Mouse (Mus musculus) ovary, adult 18-20 months (tissue): ENCODE results near the gene Crip2.

Experiments
- DNase-seq: peaks from one replicate; pipeline ENCODE4 v3.0.0; 2022; ENCODE audit warnings: low spot score, mixed read lengths

Gene Crip2

DNA sequence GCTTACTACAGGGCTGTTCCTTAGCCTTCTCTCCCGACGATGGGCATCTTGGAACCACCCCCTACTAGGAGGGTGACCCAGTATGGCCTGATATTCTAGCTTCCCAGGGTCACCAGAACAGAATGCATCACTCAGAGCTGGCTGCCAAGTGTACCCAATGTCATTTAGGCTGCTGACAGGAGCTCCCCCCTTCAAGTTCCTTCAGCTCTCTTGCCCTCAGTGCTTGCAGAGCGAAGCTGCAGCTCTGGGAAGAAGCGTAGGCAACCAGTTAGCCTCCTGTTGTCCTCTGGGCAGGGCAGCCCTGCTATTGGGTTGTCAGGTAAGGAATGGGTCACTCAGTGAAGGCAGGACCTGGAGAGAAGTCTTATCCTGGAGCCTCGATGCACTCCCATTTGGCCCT lies 44.9 kb downstream of the Crip2 start:
- DNase-seq: no peak

DNA sequence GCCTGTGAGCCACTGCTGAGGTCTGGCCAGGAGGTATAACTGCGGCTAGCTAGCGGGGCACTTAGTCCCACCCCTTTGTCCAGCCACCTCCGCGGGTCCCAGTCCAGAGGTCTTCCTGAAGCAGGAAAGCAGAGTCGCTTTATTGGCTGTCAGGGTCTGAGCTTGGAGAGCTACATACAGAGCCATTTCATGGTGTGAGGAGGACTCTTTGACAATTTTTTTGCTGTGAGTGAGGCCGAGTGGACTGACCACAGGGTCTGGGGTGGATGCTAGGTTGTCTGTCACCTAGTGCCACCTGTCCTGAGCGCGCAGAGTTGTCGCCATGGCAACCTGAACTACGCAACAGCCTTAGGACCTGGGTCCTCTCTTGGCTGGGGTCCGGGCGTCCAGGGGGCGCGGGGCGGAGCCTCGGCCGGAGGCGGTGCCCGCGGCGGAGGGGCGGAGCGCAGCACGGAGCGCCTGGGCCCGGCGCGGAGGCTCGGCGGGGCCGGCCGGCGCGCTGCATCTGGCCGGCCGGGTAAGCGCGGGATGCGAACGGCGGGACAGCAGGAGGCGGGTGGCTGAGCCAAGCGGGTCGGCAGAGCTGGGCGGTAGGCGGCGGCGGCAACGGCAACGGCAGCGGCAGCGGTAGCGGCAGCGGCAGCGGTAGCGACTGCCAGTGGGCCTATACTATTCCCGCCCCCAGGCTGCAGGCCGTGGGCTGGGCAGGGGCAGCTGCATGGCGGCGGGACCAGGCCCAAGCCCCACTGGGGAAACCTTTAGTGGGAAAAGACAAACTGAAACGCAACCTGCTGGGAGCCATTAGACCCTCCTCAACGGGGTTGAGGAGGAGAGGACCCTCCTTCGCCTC lies 45.6 kb downstream of the Crip2 start, which contains the start of gene Tmem121:
Gene Tmem121 (plus strand): TSS at position 489 of the 850 bp plus-strand sequence.
- no peak for DNase-seq

DNA sequence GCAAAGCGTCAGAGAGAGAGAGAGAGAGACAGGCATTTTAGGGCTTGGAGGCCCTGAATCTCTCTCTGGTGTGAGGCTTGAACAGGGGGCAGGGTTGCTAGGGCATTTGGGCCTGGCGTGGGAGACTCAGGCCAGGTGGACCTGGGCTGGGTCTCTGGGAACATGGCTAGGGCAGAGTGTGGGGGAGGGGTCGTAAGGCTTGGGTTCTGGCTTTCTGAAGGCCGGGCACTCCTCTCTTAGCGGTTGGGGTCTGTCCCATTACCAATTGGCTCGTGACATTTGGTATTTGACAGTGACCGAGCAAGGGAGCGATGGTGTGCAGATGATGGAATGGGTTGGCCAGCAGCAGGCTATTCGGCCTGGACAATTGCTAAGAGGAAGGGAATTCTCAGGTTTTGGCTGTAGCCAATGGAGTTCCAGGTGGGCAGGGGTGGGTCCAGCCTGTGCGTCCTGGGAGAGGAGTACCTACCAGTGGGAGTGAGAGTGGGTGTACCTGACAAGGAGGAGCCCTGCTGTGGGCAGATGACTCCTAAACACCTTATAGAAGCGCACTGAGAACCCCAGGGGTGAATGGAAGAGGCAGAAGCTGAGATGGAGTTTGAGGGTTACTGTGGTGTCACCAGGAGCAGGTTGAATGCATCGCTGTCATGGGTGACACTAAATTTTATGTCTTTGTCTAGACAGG lies 46.4 kb downstream of the Crip2 start:
- DNase-seq: no peak

DNA sequence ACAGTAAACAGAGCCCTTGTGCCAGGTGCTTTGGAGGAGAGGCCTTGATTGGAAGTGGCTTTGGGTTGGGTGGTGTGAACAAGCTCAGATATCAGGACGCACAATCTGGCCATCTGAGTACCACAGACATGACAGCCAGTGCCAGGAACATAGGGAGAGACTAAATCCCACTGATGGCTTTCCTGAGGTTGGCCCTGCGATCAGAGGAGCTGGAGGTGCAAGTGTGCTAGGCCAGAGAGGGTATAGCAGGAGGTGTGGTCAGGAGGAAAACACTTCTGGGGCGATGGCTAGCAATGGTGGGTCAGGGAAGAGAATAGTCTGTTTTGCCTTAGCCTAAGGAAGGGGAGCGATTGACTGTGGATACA lies 47.0 kb downstream of the Crip2 start:
- DNase-seq: no peak

DNA sequence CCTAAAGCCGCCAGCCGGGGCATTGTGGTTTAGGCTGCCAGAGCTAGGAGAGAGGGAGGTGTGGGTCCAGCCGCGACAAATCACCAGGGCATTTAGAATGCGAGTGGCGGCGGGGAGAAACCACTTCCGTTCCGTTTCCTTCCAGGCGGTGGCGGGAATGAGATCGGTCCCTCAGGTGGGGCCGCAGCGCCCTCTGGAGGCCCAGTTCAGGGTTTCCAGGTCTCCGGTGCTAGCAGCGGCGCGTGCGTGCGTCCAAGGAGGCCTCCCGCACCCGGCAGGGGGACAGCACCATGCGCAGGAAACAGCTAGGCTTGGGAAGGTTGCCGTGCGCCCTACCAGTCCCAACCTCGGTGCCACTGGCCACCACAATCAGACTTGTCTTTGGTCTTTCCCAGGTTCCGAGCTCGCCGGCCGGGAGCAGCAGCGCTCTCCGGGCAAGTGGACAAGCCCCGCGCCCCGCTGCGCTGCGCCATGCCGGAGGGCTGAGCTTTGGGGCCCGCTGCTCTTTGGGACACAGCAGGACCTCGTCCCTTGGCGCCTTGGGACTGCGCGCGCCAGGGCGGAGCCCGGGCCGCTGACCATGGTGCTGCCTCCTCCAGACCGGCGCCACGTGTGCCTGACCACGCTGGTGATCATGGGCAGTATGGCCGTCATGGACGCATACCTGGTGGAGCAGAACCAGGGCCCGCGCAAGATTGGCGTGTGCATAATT lies 47.7 kb downstream of the Crip2 start:
- peak; percentile 24 for DNase-seq

DNA sequence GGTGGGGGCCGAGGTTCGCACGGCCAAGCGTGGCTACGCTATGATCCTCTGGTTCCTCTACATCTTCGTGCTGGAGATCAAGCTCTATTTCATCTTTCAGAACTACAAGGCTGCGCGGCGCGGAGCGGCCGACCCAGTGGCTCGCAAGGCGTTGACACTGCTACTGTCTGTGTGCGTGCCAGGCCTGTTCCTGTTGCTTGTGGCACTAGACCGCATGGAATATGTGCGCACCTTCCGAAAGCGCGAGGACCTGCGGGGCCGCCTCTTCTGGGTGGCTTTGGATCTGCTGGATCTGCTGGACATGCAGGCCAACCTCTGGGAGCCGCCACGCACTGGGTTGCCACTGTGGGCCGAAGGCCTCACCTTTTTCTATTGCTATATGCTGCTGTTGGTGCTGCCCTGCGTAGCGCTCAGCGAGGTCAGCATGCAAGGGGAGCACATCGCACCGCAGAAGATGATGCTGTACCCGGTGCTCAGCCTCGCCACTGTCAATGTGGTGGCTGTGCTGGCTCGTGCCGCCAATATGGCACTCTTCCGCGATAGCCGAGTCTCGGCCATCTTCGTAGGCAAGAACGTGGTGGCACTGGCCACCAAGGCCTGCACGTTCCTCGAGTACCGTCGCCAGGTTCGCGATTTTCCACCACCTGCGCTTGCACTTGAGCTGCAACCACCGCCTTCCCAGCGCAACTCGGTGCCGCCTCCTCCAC lies 48.5 kb downstream of the Crip2 start:
- no peak for DNase-seq

GRCm38 (mm10) chr12:113193423-113193822 lies 53.4 kb downstream of the Crip2 start:
- no peak for DNase-seq
